Comparison of ENCODE assay signal across 12 mouse cellular contexts in the genomic region with DNA sequence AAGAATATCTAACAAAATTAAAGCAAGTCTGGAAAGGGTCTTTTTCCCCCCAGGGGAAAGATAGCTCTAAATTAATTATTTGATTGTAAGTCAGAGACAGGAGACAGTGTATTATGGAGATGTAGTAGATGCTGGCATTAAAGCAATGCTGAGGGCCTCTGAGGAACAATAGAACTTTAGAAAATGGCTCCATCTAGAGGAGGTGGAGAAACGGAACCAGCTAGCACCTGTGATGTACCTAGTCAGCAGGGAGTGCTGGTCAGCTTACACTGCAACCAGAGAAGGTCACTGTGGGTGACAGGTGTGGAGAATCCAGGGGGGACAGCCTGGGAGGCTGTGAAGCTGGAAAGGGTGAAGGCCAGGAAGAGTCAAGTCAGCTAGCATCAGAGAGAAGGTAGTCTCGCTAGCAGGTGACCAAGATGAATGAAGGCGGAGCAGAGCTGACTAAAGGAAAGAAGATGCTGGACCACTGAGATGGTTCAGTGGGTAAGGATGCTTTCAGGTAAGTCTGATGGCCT. TPM values are rescaled to one million over a fixed set of nuclear protein-coding genes. Genes with fewer than 3 reads are reported as not detected.
DNase-seq lines count a peak whose midpoint lies in the region; ATAC-seq and TF ChIP-seq lines count a peak whose summit lies in the region.
"Had no signal": no experiment of that assay in that cellular context is flagged by ENCODE, and none has a peak within 500 bp of the region (broad histone marks: within the 10 kb centered on the region; RNA-seq: fewer than 3 reads in every experiment).

No protein-coding gene starts in this region.

- H3K27ac ChIP-seq in heart, embryonic 10.5 days = no peak overlapping the region
- H3K27ac ChIP-seq in heart, embryonic 11.5 days (ENCODE audit: low read depth, low read length) = no peak overlapping the region
- H3K27ac ChIP-seq in MEL (ENCODE audit: control insufficient read depth, low read depth, low read length) = no peak overlapping the region
- H3K27ac ChIP-seq: midbrain, embryonic 10.5 days had no signal

- no peak overlapping the region for H3K4me3 ChIP-seq in heart, embryonic 10.5 days
- H3K4me3 ChIP-seq in heart, embryonic 11.5 days (ENCODE audit: low read depth, low read length) = no peak overlapping the region
- H3K4me3 ChIP-seq in lung, adult 2 months (replicated peaks; ENCODE audit: extremely low read depth, low read depth, low read length) = no peak overlapping the region
- no peak overlapping the region for H3K4me3 ChIP-seq in MEL (ENCODE audit: control insufficient read depth in 1 of 2, insufficient read depth in 1 of 2, low read depth in 2 of 2, low read length in 2 of 2)
- H3K4me3 ChIP-seq: erythroblast, embryonic 14.5 days; midbrain, embryonic 10.5 days had no signal

- H3K4me1 ChIP-seq in heart, embryonic 10.5 days = peaks cover 18% of the 10 kb centered on the region
- peaks cover 8% of the 10 kb centered on the region for H3K4me1 ChIP-seq in heart, embryonic 11.5 days (ENCODE audit: control insufficient read depth, insufficient read depth, low read length)
- H3K4me1 ChIP-seq in lung, adult 2 months (ENCODE audit: control insufficient read depth, insufficient read depth, low read length) = peaks cover 5% of the 10 kb centered on the region; the same call in 1 of the 2 replicates
- H3K4me1 ChIP-seq in MEL (ENCODE audit: control insufficient read depth in 1 of 2, insufficient read depth in 2 of 2, low read length in 2 of 2) = 0 out of 4 replicates have a peak, but pooled peaks cover 0 to 4% of the 10 kb centered on the region in 2 experiments

- no peaks in the 10 kb centered on the region for H3K79me2 ChIP-seq in MEL (ENCODE audit: control insufficient read depth, insufficient read depth, low read length, poor library complexity)

- H3K36me3 ChIP-seq in heart, embryonic 10.5 days = no peaks in the 10 kb centered on the region
- no peaks in the 10 kb centered on the region for H3K36me3 ChIP-seq in heart, embryonic 11.5 days (ENCODE audit: control insufficient read depth, insufficient read depth, low read length)
- peaks cover 0 to 2% of the 10 kb centered on the region in 2 experiments; a peak in 1 of 4 replicates for H3K36me3 ChIP-seq in MEL (ENCODE audit: control insufficient read depth in 1 of 2, insufficient read depth in 2 of 2, low read length in 2 of 2)
- H3K36me3 ChIP-seq in splenic B cell, adult 2 months (ENCODE audit: control insufficient read depth, insufficient read depth, low read length, poor library complexity, severe bottlenecking) = no peaks in the 10 kb centered on the region; the same call in 1 of the 2 replicates
- H3K36me3 ChIP-seq: midbrain, embryonic 10.5 days had no signal

- 58% methylated on average over 3 of the region's 3 CpGs for WGBS in heart, embryonic 10.5 days
- 67% methylated on average over 3 of the region's 3 CpGs for WGBS in heart, embryonic 11.5 days (ENCODE audit: insufficient replicate concordance)
- 74% methylated on average over 3 of the region's 3 CpGs for whole genome bisulfite sequencing in lung, adult 2 months

- ATAC-seq in heart, embryonic 11.5 days (replicated peaks; ENCODE audit: insufficient number of reproducible peaks, low FRiP score, low TSS enrichment) = no peak

- TF ChIP-seq POLR2A in lung, adult 2 months (IDR thresholded peaks at IDR 0.05; ENCODE audit: borderline replicate concordance, extremely low read depth, low read depth, low read length) = no peak
- no peak for TF ChIP-seq POLR2A in MEL (IDR thresholded peaks at IDR 0.05; ENCODE audit: control insufficient read depth in 1 of 2, insufficient read depth in 1 of 2, low read depth in 1 of 2, low read length in 2 of 2, poor library complexity in 1 of 2)

- no peak for TF ChIP-seq EP300 in MEL (IDR thresholded peaks at IDR 0.05; ENCODE audit: low read depth in 1 of 2, low read length in 2 of 2)

- 0 out of 2 replicates have a peak, but pooled peaks have one; percentile 5 for TF ChIP-seq CTCF in lung, adult 2 months (IDR thresholded peaks at IDR 0.05; ENCODE audit: insufficient read depth, low read length)
- TF ChIP-seq CTCF in MEL (IDR thresholded peaks at IDR 0.05 in 2 of 3, conservative IDR thresholded peaks at IDR 0.05 in 1 of 3; ENCODE audit: control insufficient read depth in 1 of 3, insufficient read depth in 1 of 3, low read depth in 2 of 3, low read length in 3 of 3, poor library complexity in 1 of 3, severe bottlenecking in 1 of 3) = peak; percentile 7 to 49 (median 11); a peak in 2 of 6 replicates

- no peaks in the 10 kb centered on the region for H3K27me3 ChIP-seq in heart, embryonic 10.5 days (ENCODE audit: insufficient read depth, poor library complexity, severe bottlenecking)
- H3K27me3 ChIP-seq in heart, embryonic 11.5 days (ENCODE audit: control insufficient read depth, insufficient read depth, low read length) = no peaks in the 10 kb centered on the region
- no peaks in the 10 kb centered on the region for H3K27me3 ChIP-seq in MEL (ENCODE audit: control insufficient read depth in 1 of 2, insufficient read depth in 2 of 2, low read length in 2 of 2)
- no peaks in the 10 kb centered on the region for H3K27me3 ChIP-seq in splenic B cell, adult 2 months (ENCODE audit: control insufficient read depth, insufficient read depth, low read length, poor library complexity, severe bottlenecking)

- no peaks in the 10 kb centered on the region for H3K9me3 ChIP-seq in heart, embryonic 10.5 days
- no peaks in the 10 kb centered on the region for H3K9me3 ChIP-seq in heart, embryonic 11.5 days (replicated peaks; ENCODE audit: control insufficient read depth, low read length)
- no peaks in the 10 kb centered on the region for H3K9me3 ChIP-seq in MEL (replicated peaks; ENCODE audit: insufficient read depth, low read length)
- H3K9me3 ChIP-seq: midbrain, embryonic 10.5 days had no signal

- DNase-seq in heart, embryonic 10.5 days (ENCODE audit: low spot score) = peak; percentile 55
- no peak for DNase-seq in lung, adult 2 months
- no peak for DNase-seq in lung, postnatal 36 days
- DNase-seq in MEL (ENCODE audit: low read depth, low spot score) = peak; percentile 23
- DNase-seq in splenic B cell, adult 2 months (ENCODE audit: low read depth, low spot score) = peak; percentile 14
- DNase-seq in embryo, embryonic 11 days = no peak
- DNase-seq: adrenal gland, postnatal 36 days; cerebellum, adult 11 months; heart, postnatal 14 days had no signal

- no peak overlapping the region for H3K9ac ChIP-seq in heart, embryonic 11.5 days (ENCODE audit: low read depth, low read length)
- H3K9ac ChIP-seq in MEL (ENCODE audit: control insufficient read depth, low read depth, low read length, poor library complexity, severe bottlenecking) = no peak overlapping the region

- TF ChIP-seq RAD21 in MEL (IDR thresholded peaks at IDR 0.05; ENCODE audit: low read depth, low read length) = peak; percentile 33

- H3K4me2 ChIP-seq in heart, embryonic 11.5 days = no peak overlapping the region

TF ChIP-seq in MEL, 35 proteins besides CTCF, POLR2A, EP300 and RAD21:
- peak; percentile 32 for TF ChIP-seq SMC3 (IDR thresholded peaks at IDR 0.05; ENCODE audit: low read depth, low read length)
- TF ChIP-seq SIN3A (IDR thresholded peaks at IDR 0.05; ENCODE audit: low read length) = no peak

RNA-seq across cellular contexts. Expression of a gene that starts 48.7 kb away (rescaled TPM):
- 8.9 and 9.6 TPM in 2 replicates for polyA plus RNA-seq in heart, embryonic 10.5 days (2016; fragmentation: Nextera tagmentation; extraction: Ambion mirVana)
- polyA plus RNA-seq in heart, embryonic 11.5 days (2014; fragmentation: Nextera tagmentation; extraction: Ambion mirVana) = 8.7 and 9.4 TPM in 2 replicates
- 13.3 and 13.8 TPM in 2 replicates for polyA plus RNA-seq in lung, adult 2 months (2012; rRNA removed)
- total RNA-seq in MEL (2012; rRNA removed) = 9.9 and 10.6 TPM in 2 replicates
- 10 to 100 TPM in 1 of 2 experiments, not detected in 1; 15.5 TPM for polyA plus RNA-seq in MEL (2012; ENCODE audit: insufficient read depth in 1 of 2, insufficient read length in 2 of 2, low read depth in 1 of 2, low replicate concordance in 2 of 2, missing spikeins in 1 of 2)

Comparison
In these comparisons a context has a peak if more than half of its experiments do, and no peak if none do; other contexts are left out.
1. DNase-seq: peak in heart, embryonic 10.5 days (single experiment), MEL (single experiment) and splenic B cell, adult 2 months (single experiment); none in lung, adult 2 months (single experiment), lung, postnatal 36 days (single experiment) and embryo, embryonic 11 days (single experiment).